In genomic region chr12:53060903-53061302, GRCm38 (mm10) we compare ENCODE assay signal across 13 mouse cellular contexts.
DNase-seq lines count a peak whose midpoint lies in the region; ATAC-seq and TF ChIP-seq lines count a peak whose summit lies in the region.
"Had no signal": no experiment of that assay in that cellular context is flagged by ENCODE, and none has a peak within 500 bp of the region (broad histone marks: within the 10 kb centered on the region; RNA-seq: fewer than 3 reads in every experiment).

No protein-coding gene starts in this region.

- DNase-seq in heart, postnatal 4 days, result no peak
- DNase-seq in midbrain, postnatal 0 days (ENCODE audit: low spot score), result peak; percentile 22
- DNase-seq in urinary bladder, adult 2 months (ENCODE audit: low spot score), result no peak
- DNase-seq in urinary bladder, postnatal 10 days (ENCODE audit: low spot score), result no peak
- no peak for DNase-seq in lung, postnatal 10 days
- DNase-seq: cerebellum, postnatal 25 days; kidney, adult 9 months; left cerebral cortex, postnatal 4 days; lung, adult 2 months; thymus, postnatal 25 days had no signal

- H3K27me3 ChIP-seq in heart, embryonic 13.5 days (replicated peaks), result no peaks in the 10 kb centered on the region
- no peaks in the 10 kb centered on the region for H3K27me3 ChIP-seq in embryonic facial prominence, embryonic 12.5 days
- no peaks in the 10 kb centered on the region for H3K27me3 ChIP-seq in hindbrain, embryonic 13.5 days
- no peaks in the 10 kb centered on the region for H3K27me3 ChIP-seq in midbrain, postnatal 0 days (ENCODE audit: insufficient read depth, low read length)

- 75% methylated on average over 6 of the region's 6 CpGs for WGBS in heart, embryonic 13.5 days
- 57% methylated on average over 6 of the region's 6 CpGs for WGBS in embryonic facial prominence, embryonic 12.5 days
- WGBS in hindbrain, embryonic 13.5 days, result 31% methylated on average over 6 of the region's 6 CpGs
- WGBS in midbrain, postnatal 0 days, result 33% methylated on average over 6 of the region's 6 CpGs

- no peak overlapping the region for H3K4me3 ChIP-seq in heart, embryonic 13.5 days
- no peak overlapping the region for H3K4me3 ChIP-seq in embryonic facial prominence, embryonic 12.5 days
- H3K4me3 ChIP-seq in hindbrain, embryonic 13.5 days, result no peak overlapping the region
- no peak overlapping the region for H3K4me3 ChIP-seq in midbrain, postnatal 0 days (ENCODE audit: low read depth, low read length)

- no peak overlapping the region for H3K9ac ChIP-seq in heart, embryonic 13.5 days
- H3K9ac ChIP-seq in embryonic facial prominence, embryonic 12.5 days, result no peak overlapping the region
- no peak overlapping the region for H3K9ac ChIP-seq in hindbrain, embryonic 13.5 days
- H3K9ac ChIP-seq in midbrain, postnatal 0 days (replicated peaks; ENCODE audit: low read length, poor library complexity, severe bottlenecking), result no peak overlapping the region

- TF ChIP-seq CTCF in midbrain, postnatal 0 days (IDR thresholded peaks at IDR 0.05), result peak; percentile 13; the same call in 1 of the 2 replicates

- H3K4me1 ChIP-seq in heart, embryonic 13.5 days, result peaks cover 26% of the 10 kb centered on the region
- peaks cover 19% of the 10 kb centered on the region for H3K4me1 ChIP-seq in embryonic facial prominence, embryonic 12.5 days
- peaks cover 50% of the 10 kb centered on the region for H3K4me1 ChIP-seq in hindbrain, embryonic 13.5 days (replicated peaks)
- peaks cover 20% of the 10 kb centered on the region; the same call in 1 of the 2 replicates for H3K4me1 ChIP-seq in midbrain, postnatal 0 days (ENCODE audit: insufficient read depth, low read length)

- H3K4me2 ChIP-seq in heart, embryonic 13.5 days, result no peak overlapping the region
- H3K4me2 ChIP-seq in embryonic facial prominence, embryonic 12.5 days (replicated peaks), result no peak overlapping the region
- H3K4me2 ChIP-seq in hindbrain, embryonic 13.5 days, result no peak overlapping the region
- H3K4me2 ChIP-seq in midbrain, postnatal 0 days (ENCODE audit: low read depth, low read length, poor library complexity, severe bottlenecking), result no peak overlapping the region

- H3K36me3 ChIP-seq in heart, embryonic 13.5 days, result no peaks in the 10 kb centered on the region
- no peaks in the 10 kb centered on the region for H3K36me3 ChIP-seq in embryonic facial prominence, embryonic 12.5 days
- H3K36me3 ChIP-seq in hindbrain, embryonic 13.5 days, result no peaks in the 10 kb centered on the region
- no peaks in the 10 kb centered on the region for H3K36me3 ChIP-seq in midbrain, postnatal 0 days (ENCODE audit: insufficient read depth, low read length)

- peak overlapping the region; percentile 56; the same call in 1 of the 2 replicates for H3K27ac ChIP-seq in heart, embryonic 13.5 days (replicated peaks)
- H3K27ac ChIP-seq in embryonic facial prominence, embryonic 12.5 days, result peak overlapping the region; percentile 51; the same call in 1 of the 2 replicates
- H3K27ac ChIP-seq in hindbrain, embryonic 13.5 days, result peak overlapping the region; percentile 70
- H3K27ac ChIP-seq in midbrain, postnatal 0 days (ENCODE audit: low read depth, low read length), result peak overlapping the region; percentile 38; the same call in 1 of the 2 replicates

- H3K9me3 ChIP-seq in heart, embryonic 13.5 days, result no peaks in the 10 kb centered on the region
- H3K9me3 ChIP-seq in embryonic facial prominence, embryonic 12.5 days, result no peaks in the 10 kb centered on the region
- H3K9me3 ChIP-seq in hindbrain, embryonic 13.5 days, result no peaks in the 10 kb centered on the region
- H3K9me3 ChIP-seq in midbrain, postnatal 0 days (ENCODE audit: low read length), result no peaks in the 10 kb centered on the region

- ATAC-seq in heart, embryonic 13.5 days (ENCODE audit: extremely low read depth, insufficient number of reproducible peaks, low FRiP score, low TSS enrichment), result no peak
- no peak for ATAC-seq in embryonic facial prominence, embryonic 12.5 days (ENCODE audit: insufficient number of reproducible peaks, insufficient read depth, low FRiP score, low TSS enrichment)
- ATAC-seq in hindbrain, embryonic 13.5 days (ENCODE audit: low FRiP score), result no peak
- ATAC-seq in midbrain, postnatal 0 days (ENCODE audit: low FRiP score), result no peak
